Mouse (Mus musculus): ENCODE measurements at regions not wholly inside any gene's neighbourhood (a gene's known extent, or its start where the extent isn't known, plus 50 kb on each side); places are given as distances from the start of the nearest gene placed in this dataset.
"Not testable (repeated sequence)": the region's sequence is repeated elsewhere in the genome, so short reads cannot be mapped to it uniquely, and the experiment has no call there.

DNA sequence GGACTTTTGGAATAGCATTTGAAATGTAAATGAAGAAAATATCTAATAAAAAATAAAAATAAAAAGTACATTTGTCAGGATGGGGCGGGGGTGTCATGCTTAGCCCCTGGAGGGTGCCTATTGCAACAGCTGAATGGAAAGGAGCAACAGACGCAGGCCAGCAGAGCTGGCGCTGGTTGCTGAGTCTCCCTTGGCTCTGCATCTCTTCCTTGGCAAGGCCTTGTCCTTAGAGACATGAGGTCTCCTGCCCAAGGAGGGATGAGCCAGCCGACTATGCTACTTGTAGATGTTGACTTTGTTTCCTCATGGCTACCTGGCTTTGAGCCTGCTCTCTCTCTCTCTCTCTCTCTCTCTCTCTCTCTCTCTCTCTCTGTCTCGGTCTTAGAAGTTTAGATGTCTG is 166.4 kb downstream of the Opa1 start:
- no peak for DNase-seq (ENCODE audit: low spot score)

DNA sequence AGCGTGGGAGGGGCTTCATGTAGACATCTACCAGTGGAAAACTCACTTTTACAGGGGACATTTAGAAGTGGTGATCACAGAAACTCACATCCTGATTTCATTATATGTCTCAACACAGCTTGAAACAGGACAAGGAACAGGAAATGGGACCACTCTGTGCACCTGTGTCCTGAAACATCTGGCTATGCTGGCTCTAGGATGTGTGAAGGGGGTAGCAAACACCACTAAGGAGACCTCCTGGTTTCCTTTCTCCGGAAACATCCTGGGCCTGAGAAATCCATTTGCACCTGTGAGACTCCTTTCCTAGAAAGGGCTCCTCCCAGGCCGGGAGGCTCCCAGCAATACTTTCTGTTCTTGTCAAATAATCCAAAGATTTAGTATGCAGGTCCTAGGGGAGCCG is 167.1 kb downstream of the Opa1 start:
- DNase-seq (ENCODE audit: low spot score) = no peak

DNA sequence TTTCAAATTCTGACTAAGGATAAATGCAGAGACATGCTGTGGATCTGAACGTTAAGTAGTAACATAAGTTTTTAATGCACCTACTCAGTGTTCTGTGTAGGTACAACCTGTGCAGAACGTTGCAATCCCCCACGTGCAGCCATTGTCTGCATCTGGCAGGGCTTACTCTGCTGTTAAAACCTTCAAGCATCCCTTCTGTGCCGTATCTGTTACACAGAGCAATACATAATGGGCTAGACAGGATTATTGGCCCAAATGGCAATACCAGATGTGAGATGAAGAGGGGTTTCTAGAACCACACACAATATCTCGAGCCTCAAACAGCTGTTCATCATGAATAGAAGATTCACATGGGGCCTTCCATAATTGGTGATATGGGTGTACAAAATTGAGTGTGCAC is 170.0 kb downstream of the Opa1 start:
- no peak for DNase-seq (ENCODE audit: low spot score)

DNA sequence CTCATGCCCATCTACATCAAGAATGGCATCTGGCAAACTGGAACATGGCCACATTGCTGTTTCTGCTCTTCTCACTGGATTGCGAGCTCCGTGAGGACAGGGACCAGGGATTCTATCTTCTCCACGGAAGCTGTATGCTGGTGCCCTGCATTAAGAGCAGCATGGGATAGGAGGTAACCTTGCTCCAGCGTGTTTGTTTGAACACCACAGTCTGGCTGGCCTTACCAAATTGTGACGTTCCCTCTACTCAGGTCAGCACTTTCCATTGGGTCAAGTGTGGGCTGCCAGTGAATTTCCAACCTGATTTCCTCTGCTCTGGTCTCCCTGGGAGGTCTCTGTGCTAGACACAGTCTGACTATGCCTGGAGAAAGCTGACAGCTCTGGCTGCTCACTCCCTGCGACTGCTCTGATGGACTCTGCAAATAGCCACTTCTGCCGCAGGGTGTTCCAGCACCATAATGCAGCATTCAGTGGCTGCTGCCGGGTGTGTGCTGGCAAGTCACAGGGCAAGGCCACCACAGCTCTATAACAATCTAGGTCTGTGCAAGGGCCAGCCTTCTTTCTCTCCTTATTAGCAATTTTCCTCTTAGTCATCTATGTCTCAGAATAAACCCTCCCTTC is 175.6 kb downstream of the Opa1 start:
- no peak for DNase-seq (ENCODE audit: low spot score)

DNA sequence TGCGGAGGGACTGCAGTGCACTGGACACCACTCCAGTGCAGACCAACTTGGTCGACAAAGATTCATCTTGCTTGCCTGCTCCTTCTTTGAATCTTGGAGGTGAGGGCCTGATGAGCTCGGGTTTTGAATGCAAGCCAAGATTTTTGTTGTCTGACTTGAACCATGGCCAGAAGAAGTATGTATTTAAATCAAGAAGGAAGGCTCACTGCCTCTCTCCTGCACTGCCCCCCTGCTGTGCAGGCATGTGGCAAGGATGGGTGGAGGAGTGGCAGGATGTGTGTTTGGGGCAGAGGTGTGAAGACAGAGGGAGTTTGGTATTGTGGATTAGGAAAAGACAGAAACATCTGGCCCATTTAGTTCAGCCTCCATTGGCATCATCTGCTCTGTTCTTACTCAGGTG is 179.1 kb downstream of the Opa1 start:
- DNase-seq (ENCODE audit: low spot score) = no peak

DNA sequence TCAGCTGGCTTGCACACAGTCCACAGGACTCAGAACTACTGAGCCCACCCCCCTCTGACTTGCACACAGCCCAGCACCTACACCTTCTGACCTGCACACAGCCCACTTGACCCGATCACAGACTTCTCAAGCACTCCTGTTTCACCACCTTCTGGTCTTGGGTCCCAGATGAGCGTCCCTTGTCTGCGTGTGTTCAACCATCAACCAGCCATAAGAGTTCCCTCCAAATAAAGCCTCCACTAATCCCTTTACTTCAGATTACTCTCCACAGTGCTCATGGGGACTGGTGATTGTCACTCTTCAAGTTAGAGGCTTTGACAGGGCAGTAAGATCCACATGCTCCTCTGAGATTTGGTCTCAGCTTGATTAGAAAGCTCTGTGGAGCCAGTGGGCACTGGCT is 180.3 kb downstream of the Opa1 start:
- no peak for DNase-seq (ENCODE audit: low spot score)

DNA sequence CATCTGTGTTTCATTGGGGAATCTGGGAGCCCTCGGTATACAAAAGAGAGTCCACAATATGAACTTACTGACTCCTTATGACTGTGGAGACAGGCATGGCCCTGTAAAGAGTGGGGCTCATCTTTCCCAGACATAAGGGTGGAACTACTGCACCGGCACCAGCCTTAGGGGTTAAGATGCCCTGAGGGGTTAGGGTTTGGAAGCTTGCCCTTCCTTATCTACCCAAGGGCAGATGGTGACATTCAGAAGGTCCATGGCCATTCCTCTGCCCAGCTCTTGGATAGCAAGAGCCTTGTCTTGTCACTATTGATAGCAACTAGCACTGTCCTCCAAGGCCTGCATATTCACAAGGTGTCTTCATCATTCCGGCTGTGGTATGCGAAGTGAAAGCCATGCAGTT is 181.5 kb downstream of the Opa1 start:
- DNase-seq (ENCODE audit: low spot score) = no peak

DNA sequence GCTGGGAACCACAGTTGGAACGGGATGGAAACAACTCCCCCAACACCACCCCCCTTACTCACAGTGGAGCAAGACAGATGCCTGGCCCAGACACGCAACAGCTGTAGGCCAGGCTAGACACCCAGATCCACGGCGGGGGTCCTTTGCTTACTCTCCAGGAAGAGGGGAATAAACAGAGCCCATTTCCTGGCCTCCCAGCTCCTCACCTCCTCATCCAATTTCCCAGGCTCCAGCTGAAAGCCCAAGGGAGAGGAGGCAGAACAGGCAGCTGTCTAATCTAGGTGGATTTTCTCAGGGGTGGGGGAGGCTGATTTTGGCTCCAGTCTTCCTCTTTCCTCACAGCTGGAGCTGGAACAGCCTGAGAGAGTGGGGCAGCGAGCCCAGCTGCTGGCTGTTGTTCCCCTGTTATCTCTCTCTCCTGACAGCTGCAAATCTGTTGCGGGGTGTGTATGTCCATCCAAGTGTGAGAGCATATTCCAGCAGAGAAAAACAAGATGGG is 182.7 kb downstream of the Opa1 start:
- DNase-seq (ENCODE audit: low spot score) = peak; percentile 63

DNA sequence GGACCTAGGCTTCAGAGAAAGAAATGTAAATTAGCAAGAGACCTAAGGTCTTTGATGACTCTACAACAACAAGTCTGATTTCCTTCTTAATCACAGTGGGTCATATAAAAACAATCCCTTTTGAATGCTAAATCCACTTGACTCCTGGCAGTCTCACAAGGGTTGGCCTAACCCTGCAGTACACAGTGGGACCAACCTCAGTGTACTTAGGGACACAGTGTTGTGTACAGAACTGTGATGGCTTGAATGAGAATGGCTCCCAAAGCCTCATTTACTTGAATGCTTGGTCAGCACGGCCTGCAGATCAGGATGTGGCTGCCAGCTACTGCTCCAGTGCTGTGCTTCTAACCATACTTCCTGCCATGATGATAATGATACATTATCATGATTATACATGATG is 185.2 kb downstream of the Opa1 start:
- DNase-seq (ENCODE audit: low spot score) = no peak

DNA sequence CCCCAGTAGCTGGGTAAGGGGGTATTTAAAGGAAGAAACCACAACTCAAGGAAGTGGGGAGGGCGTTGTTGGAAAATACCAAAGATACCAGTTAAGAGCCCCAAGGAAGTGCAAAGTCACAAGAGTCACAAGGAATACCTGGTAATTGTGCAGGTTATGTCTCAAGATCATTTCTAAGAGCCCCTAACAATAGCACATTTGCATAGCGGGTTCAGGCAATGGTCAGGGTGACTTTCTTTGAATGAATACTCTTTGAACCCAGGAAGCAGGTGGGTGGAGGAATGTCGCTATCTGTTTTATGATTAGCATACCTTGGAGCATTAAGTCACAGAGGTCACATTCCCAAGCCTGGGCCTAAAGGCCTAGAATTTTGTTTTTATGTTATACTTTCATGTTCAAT is 186.7 kb downstream of the Opa1 start:
- not testable (repeated sequence) for DNase-seq (ENCODE audit: low spot score)

DNA sequence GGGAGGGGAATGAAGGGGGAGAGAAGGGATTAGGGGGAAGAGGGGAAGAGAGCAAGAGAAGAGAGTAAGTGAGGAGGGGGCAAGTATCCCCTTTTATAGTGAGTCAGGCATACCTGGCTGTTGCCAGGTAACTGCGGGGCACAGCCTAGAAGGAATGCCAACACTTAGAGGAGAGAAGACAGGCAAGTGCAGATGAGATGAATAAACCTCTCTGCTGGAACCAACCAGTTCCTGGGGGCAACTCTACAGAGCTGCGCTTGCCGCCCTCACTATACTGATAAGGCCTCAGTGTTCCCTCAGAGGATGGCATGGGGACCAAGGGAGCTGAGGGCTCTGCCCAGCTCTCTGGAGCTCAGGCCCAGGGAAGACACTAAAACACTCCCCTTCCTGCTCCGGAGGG is 192.2 kb downstream of the Opa1 start:
- no peak for DNase-seq (ENCODE audit: low spot score)

DNA sequence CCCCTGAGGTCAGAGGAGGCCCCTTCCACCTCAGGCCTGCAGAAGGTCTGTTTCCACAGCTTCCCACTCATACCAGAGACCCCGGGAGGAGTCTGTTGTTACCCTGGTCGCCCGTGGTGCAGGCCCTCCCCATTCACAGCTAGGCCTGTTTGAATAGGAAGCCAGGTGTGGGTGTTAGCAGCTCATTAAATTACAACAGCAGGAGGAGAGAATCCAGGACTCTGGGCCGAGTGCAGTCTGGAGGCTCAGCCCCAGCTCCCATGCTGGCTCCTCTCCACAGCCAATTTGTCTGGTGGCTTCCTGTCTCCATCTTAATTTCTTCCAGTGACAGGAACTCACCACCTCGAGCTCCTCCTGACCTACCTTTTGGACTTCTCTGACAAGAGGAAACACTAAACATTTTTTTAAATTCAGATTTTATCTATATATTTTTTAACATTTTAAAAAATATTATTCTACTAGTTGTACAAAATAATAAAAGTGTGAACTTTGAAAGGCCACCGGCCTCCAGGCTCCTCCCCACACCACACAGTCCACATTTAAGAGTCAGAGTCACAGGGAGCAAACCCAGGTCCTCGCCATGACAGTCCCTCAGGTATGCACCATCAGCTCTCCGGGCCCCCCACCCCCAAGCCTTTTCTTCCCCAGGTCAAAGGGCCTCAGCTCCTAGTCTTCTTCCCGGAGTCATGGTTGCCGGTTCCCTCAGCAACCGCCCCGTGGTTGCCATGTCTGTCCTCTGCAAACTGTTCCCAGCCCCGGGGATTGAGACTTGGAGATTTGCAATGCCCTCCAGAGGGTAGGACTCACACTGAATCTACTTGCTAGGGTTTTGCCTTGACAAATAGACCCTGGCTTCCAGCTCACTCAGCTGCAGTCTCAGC is 192.8 kb downstream of the Opa1 start:
- DNase-seq (ENCODE audit: low spot score) = no peak

DNA sequence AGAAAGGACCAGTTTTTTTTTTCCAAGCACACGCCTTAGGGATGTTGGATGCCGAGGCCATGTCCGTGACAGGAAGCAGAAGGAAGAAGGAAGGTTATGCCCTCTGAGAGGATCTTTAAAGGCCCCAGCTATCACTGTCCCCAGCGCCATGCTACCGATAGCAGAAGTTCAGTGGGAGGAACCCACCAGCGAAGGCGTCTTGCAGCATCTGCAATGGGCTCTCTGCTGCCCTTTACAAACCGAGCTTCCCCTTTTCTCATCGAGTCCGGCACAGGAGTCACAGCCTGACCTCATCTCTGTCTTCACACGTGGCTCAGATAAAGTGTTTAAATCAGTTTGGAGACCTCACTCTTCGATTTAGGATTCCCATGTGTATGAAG is 193.5 kb downstream of the Opa1 start:
- DNase-seq (ENCODE audit: low spot score) = no peak

DNA sequence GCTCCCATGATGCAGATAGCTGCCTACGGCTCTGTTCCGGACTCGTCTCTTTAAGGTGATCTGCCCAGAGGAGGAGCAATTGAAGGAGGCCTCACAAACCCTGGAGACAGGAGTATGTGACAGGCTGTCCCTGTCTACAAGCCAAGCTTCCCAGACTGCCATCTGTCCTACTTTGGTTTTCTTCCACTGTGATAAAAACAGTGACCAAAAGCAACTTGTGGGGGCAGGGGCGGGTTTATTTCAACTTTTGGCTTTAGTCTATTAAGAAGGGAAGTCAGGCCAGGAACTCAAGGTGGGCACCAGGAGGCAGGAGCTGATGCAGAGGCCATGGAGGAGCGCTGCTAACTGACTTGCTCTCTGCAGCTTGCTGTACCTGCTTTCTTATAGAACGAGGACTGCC is 193.9 kb downstream of the Opa1 start:
- no peak for DNase-seq (ENCODE audit: low spot score)

DNA sequence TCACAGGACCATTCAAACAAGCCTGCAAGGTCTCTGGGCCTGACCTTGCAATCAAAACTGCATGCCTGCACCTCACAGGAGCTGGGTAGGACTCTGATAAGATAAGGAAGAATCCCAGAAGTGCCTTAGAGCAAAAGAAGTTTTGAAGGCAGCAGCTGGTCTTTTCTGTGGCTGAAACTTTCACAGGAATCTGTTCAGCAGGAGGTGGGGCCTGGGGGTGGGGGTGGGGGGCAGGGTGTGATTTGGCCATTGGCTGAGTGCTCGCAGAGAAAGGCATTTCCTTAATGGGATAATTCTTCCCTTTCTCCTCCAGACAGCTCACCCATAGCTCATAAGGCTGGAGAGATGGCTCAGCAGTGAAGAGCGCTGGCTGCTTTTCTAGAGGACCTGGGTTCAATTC is 195.8 kb downstream of the Opa1 start:
- DNase-seq (ENCODE audit: low spot score) = no peak

DNA sequence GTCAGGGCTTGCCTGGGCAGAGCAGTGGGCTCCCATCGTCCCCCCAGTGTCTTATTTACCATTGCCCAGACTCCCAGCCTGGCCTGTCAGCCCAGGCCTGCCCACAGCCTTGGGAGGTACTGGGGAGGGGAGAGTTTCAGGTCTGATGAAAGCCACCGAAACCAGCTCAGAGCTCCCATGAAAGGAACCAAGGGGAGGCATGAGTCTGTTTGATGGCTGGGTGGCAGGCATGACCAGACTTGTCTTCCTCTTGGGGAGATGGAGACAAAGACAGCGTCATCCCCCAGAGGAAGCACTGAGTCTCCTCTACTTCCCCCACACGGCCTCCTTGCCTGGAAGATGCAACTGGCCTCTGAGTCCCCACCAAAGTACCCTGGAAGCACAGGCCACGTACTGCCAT is 196.7 kb downstream of the Opa1 start:
- no peak for DNase-seq (ENCODE audit: low spot score)

DNA sequence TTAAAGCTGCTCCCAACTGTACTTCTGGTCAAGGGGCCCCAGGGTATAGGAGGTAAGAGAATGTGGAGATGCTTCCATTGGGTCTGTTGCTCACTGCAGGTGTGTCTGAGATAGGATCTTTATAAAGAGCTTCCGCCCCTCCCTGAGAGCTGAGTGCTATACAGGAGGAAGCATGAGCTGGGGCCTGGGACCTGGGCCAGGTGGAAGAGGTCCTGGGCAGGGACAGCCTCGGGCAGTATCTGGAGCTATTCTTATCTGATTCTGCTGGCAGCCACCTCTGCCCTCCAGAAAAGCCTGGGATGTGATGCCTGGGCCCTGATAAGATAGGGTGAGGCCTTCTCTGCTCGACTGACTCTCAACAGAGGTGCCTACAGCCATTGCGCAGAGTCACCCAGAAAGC is 203.3 kb downstream of the Opa1 start:
- DNase-seq (ENCODE audit: low spot score) = peak; percentile 26

DNA sequence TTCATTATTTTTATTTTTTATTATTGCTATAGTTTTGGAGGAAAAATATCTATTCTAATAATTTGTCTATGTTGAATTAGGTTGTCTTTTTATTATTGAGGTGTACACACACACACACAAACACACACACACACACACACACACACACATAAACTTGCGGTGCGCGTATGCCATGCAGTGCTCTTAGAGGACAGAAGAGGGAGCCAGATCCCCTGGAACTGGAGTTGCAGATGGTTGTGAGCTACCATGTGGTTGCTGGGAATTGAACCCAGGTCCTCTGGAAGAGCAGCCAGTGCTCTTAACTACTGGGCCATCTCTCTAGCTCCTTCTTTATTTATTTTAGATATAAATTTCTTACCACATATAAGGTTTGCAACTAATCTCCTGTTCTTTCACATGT is 206.0 kb downstream of the Opa1 start:
- no peak for DNase-seq (ENCODE audit: low spot score)

DNA sequence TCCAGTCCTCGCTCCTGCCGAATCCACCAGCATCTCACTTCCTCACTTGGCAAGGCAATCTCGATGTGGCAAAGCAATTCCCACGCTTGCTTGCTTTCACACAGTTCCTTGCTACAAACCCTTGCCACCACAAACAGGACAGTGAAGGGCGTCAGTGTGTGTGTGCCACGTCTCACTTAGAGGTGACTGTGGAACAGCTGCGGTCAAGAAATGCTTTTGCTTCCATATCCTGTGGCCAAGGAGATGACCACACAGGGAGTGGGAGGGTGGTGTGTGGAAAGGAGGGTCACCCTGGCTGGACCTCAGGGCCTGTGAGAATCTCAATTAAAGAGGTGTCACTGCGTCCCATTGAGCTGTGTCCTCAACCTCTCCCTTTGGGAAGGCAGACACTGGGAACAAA is 207.4 kb downstream of the Opa1 start:
- no peak for DNase-seq (ENCODE audit: low spot score)

DNA sequence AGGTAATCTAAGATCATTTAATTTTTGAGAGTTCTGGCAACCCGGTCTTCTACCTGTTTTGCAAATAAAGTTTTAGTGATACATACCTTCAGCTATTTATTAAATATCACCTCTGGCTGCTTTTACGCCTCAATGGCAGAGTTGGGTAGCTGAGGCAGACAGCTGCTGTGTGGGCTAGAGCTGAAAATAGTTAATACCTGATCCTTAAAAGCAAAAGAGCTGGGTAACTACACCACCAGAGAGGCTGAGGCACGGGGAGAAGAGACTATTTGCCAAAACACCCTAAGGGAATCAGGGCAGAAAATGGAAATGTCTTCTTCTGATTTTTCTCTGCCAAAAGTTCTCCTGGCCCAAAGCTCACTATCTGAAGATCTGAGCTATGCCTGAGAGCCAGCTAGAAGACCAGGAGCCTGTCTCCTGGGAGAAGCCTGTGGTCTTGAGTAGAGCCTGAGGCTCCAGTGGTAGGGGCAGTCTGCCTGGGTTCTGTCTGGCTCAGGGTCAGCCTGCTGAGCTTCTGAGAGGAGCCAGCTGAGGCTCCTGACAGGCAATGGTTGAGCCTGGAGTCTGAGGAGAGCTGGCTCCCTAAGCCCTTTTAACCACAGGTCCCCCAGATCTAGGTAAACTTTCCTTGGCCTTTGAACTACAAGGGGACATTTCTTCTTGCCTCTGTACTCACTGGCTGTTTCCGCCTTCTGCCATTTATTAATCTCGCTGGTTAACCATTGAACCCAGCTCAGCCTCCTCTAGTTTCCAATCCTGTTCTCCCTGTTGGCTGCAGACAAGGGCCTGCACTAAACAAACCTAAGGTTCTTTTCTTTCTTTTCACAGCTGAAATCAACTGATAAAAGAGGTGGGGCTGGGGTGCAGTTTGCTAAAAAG is 208.7 kb downstream of the Opa1 start:
- no peak for DNase-seq (ENCODE audit: low spot score)

DNA sequence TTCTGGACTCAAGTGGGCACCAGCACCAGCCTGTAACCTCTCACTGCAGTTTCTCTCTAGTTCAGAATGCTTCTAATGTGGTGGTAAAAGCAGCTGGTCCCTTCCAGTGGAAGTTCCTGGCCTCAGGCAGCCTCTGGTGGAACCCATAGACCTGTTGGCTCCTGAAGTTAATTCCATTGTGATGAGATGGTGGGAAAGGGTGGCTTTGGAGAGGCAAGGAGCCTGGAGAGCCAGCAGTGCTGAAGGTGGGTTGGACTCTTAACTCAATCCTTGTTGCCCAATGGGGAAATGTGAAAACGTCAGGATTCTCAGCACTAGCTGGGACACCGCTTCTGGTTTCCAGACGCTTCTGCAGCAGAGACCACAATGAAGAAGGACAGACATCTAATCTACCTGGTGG is 210.9 kb downstream of the Opa1 start:
- no peak for DNase-seq (ENCODE audit: low spot score)

DNA sequence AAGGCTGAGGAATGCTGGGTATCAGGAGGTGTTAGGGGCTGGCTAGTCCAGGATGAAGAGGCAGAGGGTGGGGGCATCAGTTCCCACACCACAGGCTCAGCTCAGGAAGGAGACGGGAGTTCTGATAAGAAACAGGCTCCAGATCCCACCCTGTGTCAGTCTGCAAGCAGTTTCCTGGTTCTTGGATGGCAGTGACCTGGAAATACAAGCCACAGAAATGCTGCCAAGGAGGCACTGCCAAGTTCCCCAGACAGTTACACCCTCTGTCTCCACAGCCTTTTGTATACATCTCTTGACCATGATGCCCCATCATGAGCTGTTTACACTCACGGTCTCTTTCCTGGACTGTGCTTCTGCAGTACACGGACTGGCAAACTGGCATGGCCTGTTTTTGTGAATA is 220.1 kb downstream of the Opa1 start:
- DNase-seq (ENCODE audit: low spot score) = no peak

DNA sequence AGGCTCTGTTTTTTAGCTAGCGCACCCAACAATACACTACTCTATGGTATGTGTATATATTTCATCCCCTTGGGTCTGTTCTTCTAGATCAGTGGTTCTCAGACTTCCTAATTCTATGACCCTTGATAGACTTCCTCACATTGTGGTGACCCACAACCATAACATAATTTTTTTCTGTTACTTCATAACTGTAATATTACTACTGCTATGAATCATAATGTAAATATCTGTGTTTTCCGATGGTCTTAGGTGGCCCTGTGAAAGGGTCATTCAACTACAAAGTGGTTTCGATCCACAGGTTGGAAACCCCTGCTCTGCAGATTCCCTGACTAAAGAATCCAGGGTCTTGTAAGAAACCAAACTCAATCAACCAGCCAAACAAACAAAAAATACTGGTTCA is 220.8 kb downstream of the Opa1 start:
- no peak for DNase-seq (ENCODE audit: low spot score)
